Mouse (Mus musculus): ENCODE measurements around the gene Ccna2. TPM values are rescaled to one million over a fixed set of nuclear protein-coding genes. Genes with fewer than 3 reads are reported as not detected.

The Ccna2 gene
- polyA plus RNA-seq (2015; fragmentation: Nextera tagmentation; extraction: Ambion mirVana), result 7.3 and 9.8 TPM in 2 replicates

- Histone ChIP-seq H3K4me1 (ENCODE audit: insufficient read depth, low read depth, low read length) (peaks cover 8% of the 10 kb centered on the region; the same call in 1 of the 2 replicates), H3K9me3 (ENCODE audit: low read length) (no peaks in the 10 kb centered on the region), H3K4me2 (replicated peaks; ENCODE audit: low read depth, low read length) (peak within 1 kb of the TSS; percentile 91), H3K9ac (replicated peaks; ENCODE audit: low read depth) (peak within 1 kb of the TSS; percentile 38; the same call in 1 of the 2 replicates), H3K36me3 (ENCODE audit: insufficient read depth, low read length) (no peaks in the 10 kb centered on the region), H3K27ac (ENCODE audit: low read length) (peak within 1 kb of the TSS; percentile 82), H3K4me3 (ENCODE audit: low read depth, low read length) (peak within 1 kb of the TSS; percentile 69), H3K27me3 (replicated peaks; ENCODE audit: insufficient read depth, low read length) (no peaks in the 10 kb centered on the region)
- under 1% methylated on average over 56 of the region's 60 CpGs for WGBS
- ATAC-seq (peak; percentile 100), DNase-seq (ENCODE audit: low spot score) (peak; percentile 99)
- TF ChIP-seq EP300 (IDR thresholded peaks at IDR 0.05) (no peak), CTCF (IDR thresholded peaks at IDR 0.05) (peak; percentile 83)
These were observed at the start of gene Ccna2 for GRCm38 (mm10) chr3:36571827-36572378. Ccna2 (minus strand) TSS chr3:36572150.

DNA sequence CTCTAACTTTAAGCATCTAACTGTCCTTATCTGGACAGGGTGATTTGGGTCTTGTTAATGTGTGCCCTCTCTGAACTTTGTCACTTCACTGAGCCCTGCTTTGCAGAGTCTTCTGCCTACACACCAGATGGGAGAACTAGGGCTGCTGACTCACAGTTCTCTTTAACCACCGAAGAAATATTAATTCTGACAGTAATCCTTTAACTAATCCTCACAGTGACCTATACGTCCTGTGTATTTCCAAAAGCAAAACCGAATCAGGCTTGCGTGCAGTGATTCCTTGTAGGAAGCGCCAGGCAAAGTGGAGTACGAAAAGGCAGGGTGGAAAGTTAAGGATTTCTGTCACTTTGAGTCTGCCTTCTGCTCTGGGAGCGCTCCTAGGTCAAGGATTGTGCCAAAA is 46.2 kb upstream of the Ccna2 start:
- DNase-seq (ENCODE audit: low spot score) (no peak), ATAC-seq (no peak)
- Histone ChIP-seq H3K27me3 (replicated peaks; ENCODE audit: insufficient read depth, low read length) (no peaks in the 10 kb centered on the region), H3K4me1 (ENCODE audit: insufficient read depth, low read depth, low read length) (no peaks in the 10 kb centered on the region), H3K27ac (ENCODE audit: low read length) (no peak overlapping the region), H3K9ac (replicated peaks; ENCODE audit: low read depth) (no peak overlapping the region), H3K4me2 (replicated peaks; ENCODE audit: low read depth, low read length) (no peak overlapping the region), H3K4me3 (ENCODE audit: low read depth, low read length) (no peak overlapping the region), H3K36me3 (ENCODE audit: insufficient read depth, low read length) (no peaks in the 10 kb centered on the region), H3K9me3 (ENCODE audit: low read length) (no peaks in the 10 kb centered on the region)
- WGBS, result 72% methylated on average over 7 of the region's 7 CpGs
- no peak for TF ChIP-seq EP300 (IDR thresholded peaks at IDR 0.05)
- TF ChIP-seq CTCF (IDR thresholded peaks at IDR 0.05), result no peak

DNA sequence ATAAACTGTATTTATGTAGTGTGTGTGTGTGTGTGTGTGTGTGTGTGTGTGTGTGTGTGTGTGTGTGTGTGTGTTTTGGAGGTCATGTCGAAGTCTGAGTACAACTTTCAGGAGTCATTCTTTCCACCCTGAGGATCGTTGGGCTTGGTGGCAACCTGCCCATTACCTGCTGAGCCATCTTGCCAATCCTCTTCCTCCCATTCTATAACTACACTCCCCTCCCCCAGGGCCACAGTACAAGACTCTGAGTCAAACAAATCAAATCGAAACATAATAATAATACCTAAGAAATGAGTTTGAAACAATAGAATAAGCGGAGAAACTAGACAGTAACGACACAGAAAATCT is 41.9 kb upstream of the Ccna2 start:
- no peak overlapping the region for H3K4me2 ChIP-seq (replicated peaks; ENCODE audit: low read depth, low read length)
- TF ChIP-seq CTCF (IDR thresholded peaks at IDR 0.05), result no peak
- TF ChIP-seq EP300 (IDR thresholded peaks at IDR 0.05), result no peak
- H3K4me3 ChIP-seq (ENCODE audit: low read depth, low read length), result no peak overlapping the region
- no peak for DNase-seq (ENCODE audit: low spot score)
- no peak overlapping the region for H3K9ac ChIP-seq (replicated peaks; ENCODE audit: low read depth)
- no peak for ATAC-seq
- no peaks in the 10 kb centered on the region for H3K27me3 ChIP-seq (replicated peaks; ENCODE audit: insufficient read depth, low read length)
- H3K9me3 ChIP-seq (ENCODE audit: low read length), result no peaks in the 10 kb centered on the region
- H3K4me1 ChIP-seq (ENCODE audit: insufficient read depth, low read depth, low read length), result no peaks in the 10 kb centered on the region
- no peaks in the 10 kb centered on the region for H3K36me3 ChIP-seq (ENCODE audit: insufficient read depth, low read length)
- H3K27ac ChIP-seq (ENCODE audit: low read length), result no peak overlapping the region
- WGBS, result 67% methylated on average over 5 of the region's 5 CpGs

- TF ChIP-seq EP300 (IDR thresholded peaks at IDR 0.05), result no peak
- no peak for TF ChIP-seq CTCF (IDR thresholded peaks at IDR 0.05)
- Histone ChIP-seq H3K9ac (replicated peaks; ENCODE audit: low read depth) (peak within 1 kb of the TSS; percentile 51), H3K9me3 (ENCODE audit: low read length) (no peaks in the 10 kb centered on the region), H3K27ac (ENCODE audit: low read length) (0 out of 2 replicates have a peak within 1 kb of the TSS, but pooled peaks have one; percentile 38), H3K4me2 (replicated peaks; ENCODE audit: low read depth, low read length) (peak within 1 kb of the TSS; percentile 85), H3K36me3 (ENCODE audit: insufficient read depth, low read length) (no peaks in the 10 kb centered on the region), H3K27me3 (replicated peaks; ENCODE audit: insufficient read depth, low read length) (no peaks in the 10 kb centered on the region), H3K4me1 (ENCODE audit: insufficient read depth, low read depth, low read length) (no peaks in the 10 kb centered on the region), H3K4me3 (ENCODE audit: low read depth, low read length) (peak within 1 kb of the TSS; percentile 63)
- ATAC-seq (peak; percentile 100), DNase-seq (ENCODE audit: low spot score) (peak; percentile 98)
- 5% methylated on average over 31 of the region's 38 CpGs for WGBS
These were observed 41.4 kb upstream of the Ccna2 start, which contains the start of gene Bbs7 for GRCm38 (mm10) chr3:36613202-36613907. Bbs7 (minus strand) TSS chr3:36613477.

DNA sequence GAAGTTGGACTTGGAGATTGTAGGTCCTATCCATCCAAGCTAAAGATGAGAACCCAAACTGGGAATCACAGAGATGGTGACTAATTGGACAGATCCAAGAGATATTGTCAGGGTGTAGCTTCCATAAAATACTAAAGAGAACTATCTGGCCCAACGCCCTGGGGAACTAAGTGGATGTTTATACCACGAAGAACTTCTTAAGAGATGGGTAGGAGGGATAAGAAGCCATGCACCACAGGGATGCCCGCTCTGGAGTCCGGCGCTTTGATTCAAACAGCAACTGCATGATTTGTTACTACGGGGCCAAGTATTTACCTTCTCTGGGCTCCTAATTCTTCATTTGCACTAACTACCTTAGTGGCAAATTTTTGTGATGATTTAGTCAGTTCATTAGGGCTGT is 40.7 kb upstream of the Ccna2 start:
- no peaks in the 10 kb centered on the region for H3K36me3 ChIP-seq (ENCODE audit: insufficient read depth, low read length)
- 3% methylated on average over 6 of the region's 6 CpGs for WGBS
- ATAC-seq (peak; percentile 13; the same call in 1 of the 2 replicates), DNase-seq (ENCODE audit: low spot score) (peak; percentile 5)
- H3K27ac ChIP-seq (ENCODE audit: low read length), result 0 out of 2 replicates have a peak overlapping the region, but pooled peaks have one; percentile 38
- no peaks in the 10 kb centered on the region for H3K4me1 ChIP-seq (ENCODE audit: insufficient read depth, low read depth, low read length)
- H3K4me2 ChIP-seq (replicated peaks; ENCODE audit: low read depth, low read length), result peak overlapping the region; percentile 85
- no peak for TF ChIP-seq EP300 (IDR thresholded peaks at IDR 0.05)
- no peak for TF ChIP-seq CTCF (IDR thresholded peaks at IDR 0.05)
- H3K9me3 ChIP-seq (ENCODE audit: low read length), result no peaks in the 10 kb centered on the region
- H3K9ac ChIP-seq (replicated peaks; ENCODE audit: low read depth), result peak overlapping the region; percentile 51
- H3K4me3 ChIP-seq (ENCODE audit: low read depth, low read length), result peak overlapping the region; percentile 63
- H3K27me3 ChIP-seq (replicated peaks; ENCODE audit: insufficient read depth, low read length), result no peaks in the 10 kb centered on the region

DNA sequence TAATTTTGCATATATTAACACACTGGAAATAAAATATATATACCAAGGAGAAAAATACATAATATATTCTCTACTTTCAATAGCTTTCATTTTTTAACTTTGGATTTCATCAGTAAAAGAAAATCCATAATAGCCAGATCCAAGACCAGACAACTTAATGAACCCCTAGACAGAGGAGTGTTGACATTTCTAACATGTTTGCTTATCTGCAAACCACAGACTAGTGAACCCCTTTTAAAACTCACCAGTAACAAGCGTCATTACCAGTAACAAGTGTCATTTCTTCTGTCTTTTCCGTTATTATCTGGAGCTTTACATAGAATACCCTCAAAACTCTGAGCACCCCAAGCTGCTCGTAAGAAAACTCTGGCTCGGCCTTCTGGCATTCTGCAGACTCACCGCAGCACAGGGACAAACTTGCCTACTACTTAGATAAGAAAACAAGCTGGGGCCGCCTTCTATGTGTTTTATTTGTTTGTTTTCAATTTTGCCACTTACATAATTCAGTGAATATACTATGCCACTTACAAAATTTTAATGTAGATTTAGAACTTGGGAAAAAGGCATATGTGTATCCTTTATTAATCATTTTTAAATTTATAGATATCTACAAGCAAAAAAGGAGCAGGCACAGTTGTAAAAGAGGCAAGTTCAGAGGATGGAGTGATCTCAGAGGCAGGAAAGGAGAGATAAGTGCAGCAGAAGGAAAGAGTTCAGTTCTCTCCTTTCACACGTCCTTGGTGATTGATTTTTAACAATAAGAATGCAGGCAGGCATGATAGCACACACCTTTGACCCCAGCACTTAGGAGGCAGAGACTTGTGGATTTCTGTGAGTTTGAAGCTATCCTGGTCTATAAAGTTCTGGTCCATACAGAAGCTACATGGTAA is 34.2 kb upstream of the Ccna2 start:
- no peaks in the 10 kb centered on the region for H3K4me1 ChIP-seq (ENCODE audit: insufficient read depth, low read depth, low read length)
- WGBS, result 67% methylated on average over 7 of the region's 7 CpGs

More for the DNA sequence above, 34.2 kb upstream of the Ccna2 start:
- Histone ChIP-seq H3K4me2 (replicated peaks; ENCODE audit: low read depth, low read length) (no peak overlapping the region), H3K9me3 (ENCODE audit: low read length) (no peaks in the 10 kb centered on the region), H3K9ac (replicated peaks; ENCODE audit: low read depth) (no peak overlapping the region), H3K36me3 (ENCODE audit: insufficient read depth, low read length) (no peaks in the 10 kb centered on the region), H3K27me3 (replicated peaks; ENCODE audit: insufficient read depth, low read length) (no peaks in the 10 kb centered on the region), H3K4me3 (ENCODE audit: low read depth, low read length) (no peak overlapping the region), H3K27ac (ENCODE audit: low read length) (no peak overlapping the region)
- ATAC-seq, result no peak
- TF ChIP-seq EP300 (IDR thresholded peaks at IDR 0.05) (no peak), CTCF (IDR thresholded peaks at IDR 0.05) (no peak)
- no peak for DNase-seq (ENCODE audit: low spot score)

Data from lung, postnatal 0 days (tissue).